Comparison of ENCODE assay signal across 8 mouse cellular contexts in the genomic region with DNA sequence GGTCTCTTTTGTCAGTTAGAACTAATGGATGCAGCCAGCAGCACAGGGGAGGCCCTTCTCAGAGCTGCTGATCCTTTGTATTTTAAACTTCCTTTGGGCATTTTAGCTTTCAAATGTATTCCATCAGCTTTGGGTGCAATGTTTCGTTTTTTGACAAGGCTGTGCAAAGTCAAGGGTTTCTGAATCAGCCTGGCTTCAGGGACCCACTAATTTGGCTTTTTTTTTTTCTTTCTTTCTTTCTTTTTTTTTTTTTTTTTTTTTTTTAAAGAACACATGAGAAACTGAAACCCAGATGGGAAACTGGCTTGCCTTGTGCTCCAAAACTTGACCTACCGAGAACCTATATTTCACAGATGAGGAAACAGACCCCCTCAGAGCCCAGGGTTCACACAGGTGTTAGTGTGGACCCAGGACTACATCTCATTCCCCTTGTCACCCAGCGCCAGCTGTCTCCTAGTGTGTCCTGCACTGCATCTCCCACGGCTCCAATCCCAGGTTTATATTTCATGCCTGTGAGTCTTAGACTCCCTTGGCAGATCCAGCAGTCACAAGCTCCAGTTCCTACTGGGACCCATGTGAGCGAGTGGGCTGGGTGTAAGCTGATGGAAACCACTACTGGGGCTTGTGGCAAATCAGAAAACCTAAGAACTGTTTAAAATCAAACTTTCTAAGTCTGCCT. TPM values are rescaled to one million over a fixed set of nuclear protein-coding genes. Genes with fewer than 3 reads are reported as not detected.
DNase-seq lines count a peak whose midpoint lies in the region; ATAC-seq lines count a peak whose summit lies in the region.
"Had no signal": no experiment of that assay in that cellular context is flagged by ENCODE, and none has a peak within 500 bp of the region (broad histone marks: within the 10 kb centered on the region; RNA-seq: fewer than 3 reads in every experiment).

No protein-coding gene starts in this region.

- no peaks in the 10 kb centered on the region for H3K4me1 ChIP-seq in liver, embryonic 12.5 days
- H3K4me1 ChIP-seq in embryonic facial prominence, embryonic 11.5 days (ENCODE audit: control insufficient read depth, insufficient read depth, low read length): no peaks in the 10 kb centered on the region
- H3K4me1 ChIP-seq in neural tube, embryonic 12.5 days: no peaks in the 10 kb centered on the region; the same call in 1 of the 2 replicates

- no peak overlapping the region for H3K9ac ChIP-seq in liver, embryonic 12.5 days
- H3K9ac ChIP-seq in embryonic facial prominence, embryonic 11.5 days (replicated peaks; ENCODE audit: low read length): no peak overlapping the region
- H3K9ac ChIP-seq in neural tube, embryonic 12.5 days: no peak overlapping the region
- H3K9ac ChIP-seq: liver, embryonic 14.5 days had no signal

- peak; percentile 6 for DNase-seq in liver
- peak; percentile 63 for DNase-seq in embryonic facial prominence, embryonic 11.5 days (ENCODE audit: low spot score)
- DNase-seq in heart, postnatal 4 days: peak; percentile 9
- no peak for DNase-seq in ovary, postnatal 10 days (ENCODE audit: low spot score)
- DNase-seq in layer of hippocampus, adult 8-10 months (ENCODE audit: low spot score in 2 of 2): no peak

- H3K36me3 ChIP-seq in liver, embryonic 12.5 days: no peaks in the 10 kb centered on the region
- H3K36me3 ChIP-seq in embryonic facial prominence, embryonic 11.5 days (replicated peaks; ENCODE audit: control insufficient read depth, insufficient read depth, low read depth, low read length): no peaks in the 10 kb centered on the region
- no peaks in the 10 kb centered on the region for H3K36me3 ChIP-seq in neural tube, embryonic 12.5 days

- no peak overlapping the region for H3K27ac ChIP-seq in liver, embryonic 12.5 days
- no peak overlapping the region; the same call in 1 of the 2 replicates for H3K27ac ChIP-seq in embryonic facial prominence, embryonic 11.5 days (replicated peaks; ENCODE audit: low read depth, low read length)
- H3K27ac ChIP-seq in neural tube, embryonic 12.5 days: no peak overlapping the region
- H3K27ac ChIP-seq: liver, embryonic 14.5 days had no signal

- H3K9me3 ChIP-seq in liver, embryonic 12.5 days (replicated peaks): no peaks in the 10 kb centered on the region
- H3K9me3 ChIP-seq in embryonic facial prominence, embryonic 11.5 days (replicated peaks; ENCODE audit: control insufficient read depth, low read length): no peaks in the 10 kb centered on the region
- H3K9me3 ChIP-seq in neural tube, embryonic 12.5 days: no peaks in the 10 kb centered on the region

- H3K4me3 ChIP-seq in liver, embryonic 12.5 days: no peak overlapping the region
- no peak overlapping the region for H3K4me3 ChIP-seq in embryonic facial prominence, embryonic 11.5 days (ENCODE audit: low read depth, low read length)
- H3K4me3 ChIP-seq in neural tube, embryonic 12.5 days: no peak overlapping the region

- ATAC-seq in liver, embryonic 12.5 days: no peak
- ATAC-seq in embryonic facial prominence, embryonic 11.5 days (replicated peaks; ENCODE audit: insufficient number of reproducible peaks, low FRiP score, low TSS enrichment, low read depth): peak; percentile 88
- ATAC-seq in neural tube, embryonic 12.5 days (ENCODE audit: low FRiP score, low read depth): no peak

- H3K27me3 ChIP-seq in liver, embryonic 12.5 days (replicated peaks): no peaks in the 10 kb centered on the region
- no peaks in the 10 kb centered on the region for H3K27me3 ChIP-seq in embryonic facial prominence, embryonic 11.5 days (ENCODE audit: control insufficient read depth, insufficient read depth, low read length)
- H3K27me3 ChIP-seq in neural tube, embryonic 12.5 days (replicated peaks): no peaks in the 10 kb centered on the region

- no peak overlapping the region for H3K4me2 ChIP-seq in liver, embryonic 12.5 days
- no peak overlapping the region for H3K4me2 ChIP-seq in embryonic facial prominence, embryonic 11.5 days (ENCODE audit: low read depth, low read length)
- H3K4me2 ChIP-seq in neural tube, embryonic 12.5 days (replicated peaks): 0 out of 2 replicates have a peak overlapping the region, but pooled peaks have one; percentile 3

- WGBS in liver, embryonic 12.5 days (ENCODE audit: insufficient replicate concordance): 53% methylated on average over 5 of the region's 5 CpGs
- 14% methylated on average over 5 of the region's 5 CpGs for WGBS in embryonic facial prominence, embryonic 11.5 days
- 34% methylated on average over 5 of the region's 5 CpGs for WGBS in neural tube, embryonic 12.5 days

RNA-seq across cellular contexts. Expression of a gene that starts 26.4 kb away (rescaled TPM):
- polyA plus RNA-seq in liver, embryonic 12.5 days (2016; fragmentation: Nextera tagmentation; extraction: Ambion mirVana): 1.1 and 1.2 TPM in 2 replicates
- polyA plus RNA-seq in embryonic facial prominence, embryonic 11.5 days (2014; fragmentation: Nextera tagmentation; extraction: Ambion mirVana): 10.0 and 10.2 TPM in 2 replicates
- total RNA-seq in heart, postnatal 4 days (2021): 1 to 10 TPM in 1 of 2 experiments, under 1 TPM in 1; 0.86 to 1.1 TPM
- polyA plus RNA-seq in neural tube, embryonic 12.5 days (2016; fragmentation: Nextera tagmentation; extraction: Ambion mirVana): 11.9 and 14.2 TPM in 2 replicates
- 10 to 100 TPM; 43.6 to 54.1 (median 48.0) TPM for total RNA-seq in layer of hippocampus, adult 8-10 months (2022)

Comparison
In these comparisons a context has a peak if more than half of its experiments do, and no peak if none do; other contexts are left out.
1. DNase-seq: peak in liver (single experiment), embryonic facial prominence, embryonic 11.5 days (single experiment) and heart, postnatal 4 days (single experiment); none in ovary, postnatal 10 days (single experiment) and layer of hippocampus, adult 8-10 months (0 of 2).